Mouse (Mus musculus): ENCODE results near the gene Ikzf4. TPM values are rescaled to one million over a fixed set of nuclear protein-coding genes. Genes with fewer than 3 reads are reported as not detected.
"Not testable (repeated sequence)": the region's sequence is repeated elsewhere in the genome, so short reads cannot be mapped to it uniquely, and the experiment has no call there.

Gene Ikzf4
- polyA plus RNA-seq, 1 experiment from 2014 or later: 4.9 TPM

- ATAC-seq (ENCODE audit: low FRiP score); DNase-seq (ENCODE audit: low spot score); H3K36me3 ChIP-seq (ENCODE audit: control insufficient read depth, insufficient read depth, low read length); H3K9ac ChIP-seq (ENCODE audit: low read depth, low read length); H3K27me3 ChIP-seq (ENCODE audit: control insufficient read depth, insufficient read depth, low read length); H3K4me3 ChIP-seq (ENCODE audit: low read depth, low read length); H3K27ac ChIP-seq (ENCODE audit: low read depth, low read length); H3K4me2 ChIP-seq (replicated peaks; ENCODE audit: low read depth, low read length); H3K4me1 ChIP-seq (replicated peaks; ENCODE audit: control insufficient read depth, insufficient read depth, low read length); H3K9me3 ChIP-seq (ENCODE audit: control insufficient read depth, low read length): not testable (repeated sequence)
- 84% methylated on average over 5 of the region's 5 CpGs for WGBS
Observed at GRCm38 (mm10) chr10:128630306-128630705, 15.5 kb downstream of the Ikzf4 start.

GRCm38 (mm10) chr10:128629746-128630145 is 16.0 kb downstream of the Ikzf4 start:
- Histone ChIP-seq H3K27me3 (ENCODE audit: control insufficient read depth, insufficient read depth, low read length) (no peaks in the 10 kb centered on the region), H3K9ac (ENCODE audit: low read depth, low read length) (no peak overlapping the region), H3K36me3 (ENCODE audit: control insufficient read depth, insufficient read depth, low read length) (peaks cover 7% of the 10 kb centered on the region; the same call in 1 of the 2 replicates), H3K27ac (ENCODE audit: low read depth, low read length) (no peak overlapping the region), H3K4me1 (replicated peaks; ENCODE audit: control insufficient read depth, insufficient read depth, low read length) (0 out of 2 replicates have a peak, but pooled peaks cover 4% of the 10 kb centered on the region), H3K4me2 (replicated peaks; ENCODE audit: low read depth, low read length) (no peak overlapping the region), H3K9me3 (ENCODE audit: control insufficient read depth, low read length) (no peaks in the 10 kb centered on the region), H3K4me3 (ENCODE audit: low read depth, low read length) (no peak overlapping the region)
- WGBS: 68% methylated on average over 2 of the region's 2 CpGs
- ATAC-seq (ENCODE audit: low FRiP score): no peak
- no peak for DNase-seq (ENCODE audit: low spot score)

GRCm38 (mm10) chr10:128627398-128628317 is 18.1 kb downstream of the Ikzf4 start:
- Histone ChIP-seq H3K4me2 (replicated peaks; ENCODE audit: low read depth, low read length) (no peak overlapping the region), H3K4me3 (ENCODE audit: low read depth, low read length) (no peak overlapping the region)
- WGBS: 88% methylated on average over 10 of the region's 10 CpGs

GRCm38 (mm10) chr10:128626311-128627310 is 19.2 kb downstream of the Ikzf4 start, which contains the start of gene Rps26:
TSS of gene Rps26 (minus strand) at chr10:128626747.
- H3K27ac ChIP-seq (ENCODE audit: low read depth, low read length): no peak within 1 kb of the TSS; the same call in 1 of the 2 replicates
- WGBS: under 1% methylated on average over 40 of the region's 40 CpGs
- H3K4me1 ChIP-seq (replicated peaks; ENCODE audit: control insufficient read depth, insufficient read depth, low read length): 0 out of 2 replicates have a peak, but pooled peaks cover 4% of the 10 kb centered on the region
- ATAC-seq (ENCODE audit: low FRiP score) (peak; percentile 97), DNase-seq (ENCODE audit: low spot score) (peak; percentile 94)
- no peaks in the 10 kb centered on the region for H3K9me3 ChIP-seq (ENCODE audit: control insufficient read depth, low read length)
- H3K4me2 ChIP-seq (replicated peaks; ENCODE audit: low read depth, low read length): peak within 1 kb of the TSS; percentile 89
- peaks cover 6% of the 10 kb centered on the region for H3K36me3 ChIP-seq (ENCODE audit: control insufficient read depth, insufficient read depth, low read length)
- no peaks in the 10 kb centered on the region for H3K27me3 ChIP-seq (ENCODE audit: control insufficient read depth, insufficient read depth, low read length)
- H3K9ac ChIP-seq (ENCODE audit: low read depth, low read length): peak within 1 kb of the TSS; percentile 80
- peak within 1 kb of the TSS; percentile 72 for H3K4me3 ChIP-seq (ENCODE audit: low read depth, low read length)

More at GRCm38 (mm10) chr10:128627398-128628317, 18.1 kb downstream of the Ikzf4 start:
- Histone ChIP-seq H3K9ac (ENCODE audit: low read depth, low read length) (no peak overlapping the region), H3K9me3 (ENCODE audit: control insufficient read depth, low read length) (no peaks in the 10 kb centered on the region), H3K4me1 (replicated peaks; ENCODE audit: control insufficient read depth, insufficient read depth, low read length) (0 out of 2 replicates have a peak, but pooled peaks cover 4% of the 10 kb centered on the region), H3K27me3 (ENCODE audit: control insufficient read depth, insufficient read depth, low read length) (no peaks in the 10 kb centered on the region), H3K36me3 (ENCODE audit: control insufficient read depth, insufficient read depth, low read length) (peaks cover 6% of the 10 kb centered on the region), H3K27ac (ENCODE audit: low read depth, low read length) (no peak overlapping the region)
- ATAC-seq (ENCODE audit: low FRiP score) (no peak), DNase-seq (ENCODE audit: low spot score) (no peak)

- DNase-seq (ENCODE audit: low spot score): no peak
- H3K4me1 ChIP-seq (replicated peaks; ENCODE audit: control insufficient read depth, insufficient read depth, low read length): 0 out of 2 replicates have a peak, but pooled peaks cover 4% of the 10 kb centered on the region
Observed at GRCm38 (mm10) chr10:128625287-128625894, 20.4 kb downstream of the Ikzf4 start.

GRCm38 (mm10) chr10:128623106-128623613 is 22.6 kb downstream of the Ikzf4 start:
- H3K4me1 ChIP-seq (replicated peaks; ENCODE audit: control insufficient read depth, insufficient read depth, low read length); H3K4me3 ChIP-seq (ENCODE audit: low read depth, low read length); ATAC-seq (ENCODE audit: low FRiP score); H3K9ac ChIP-seq (ENCODE audit: low read depth, low read length); H3K9me3 ChIP-seq (ENCODE audit: control insufficient read depth, low read length); H3K27me3 ChIP-seq (ENCODE audit: control insufficient read depth, insufficient read depth, low read length); H3K36me3 ChIP-seq (ENCODE audit: control insufficient read depth, insufficient read depth, low read length); DNase-seq (ENCODE audit: low spot score); H3K27ac ChIP-seq (ENCODE audit: low read depth, low read length); H3K4me2 ChIP-seq (replicated peaks; ENCODE audit: low read depth, low read length): not testable (repeated sequence)
- 84% methylated on average over 4 of the region's 4 CpGs for WGBS

More at GRCm38 (mm10) chr10:128625287-128625894, 20.4 kb downstream of the Ikzf4 start:
- no peak overlapping the region for H3K27ac ChIP-seq (ENCODE audit: low read depth, low read length)
- ATAC-seq (ENCODE audit: low FRiP score): no peak
- H3K4me2 ChIP-seq (replicated peaks; ENCODE audit: low read depth, low read length): peak overlapping the region; percentile 89
- peak overlapping the region; percentile 72 for H3K4me3 ChIP-seq (ENCODE audit: low read depth, low read length)
- 52% methylated on average over 7 of the region's 7 CpGs for WGBS
- H3K9me3 ChIP-seq (ENCODE audit: control insufficient read depth, low read length): no peaks in the 10 kb centered on the region
- H3K36me3 ChIP-seq (ENCODE audit: control insufficient read depth, insufficient read depth, low read length): peaks cover 6% of the 10 kb centered on the region
- peak overlapping the region; percentile 80 for H3K9ac ChIP-seq (ENCODE audit: low read depth, low read length)
- H3K27me3 ChIP-seq (ENCODE audit: control insufficient read depth, insufficient read depth, low read length): no peaks in the 10 kb centered on the region

GRCm38 (mm10) chr10:128622702-128623101 is 23.1 kb downstream of the Ikzf4 start:
- peaks cover 6% of the 10 kb centered on the region for H3K36me3 ChIP-seq (ENCODE audit: control insufficient read depth, insufficient read depth, low read length)
- ATAC-seq (ENCODE audit: low FRiP score): no peak

More at GRCm38 (mm10) chr10:128622702-128623101, 23.1 kb downstream of the Ikzf4 start:
- H3K4me3 ChIP-seq (ENCODE audit: low read depth, low read length): no peak overlapping the region
- H3K4me2 ChIP-seq (replicated peaks; ENCODE audit: low read depth, low read length): no peak overlapping the region
- H3K9ac ChIP-seq (ENCODE audit: low read depth, low read length): no peak overlapping the region
- no peaks in the 10 kb centered on the region for H3K27me3 ChIP-seq (ENCODE audit: control insufficient read depth, insufficient read depth, low read length)
- H3K4me1 ChIP-seq (replicated peaks; ENCODE audit: control insufficient read depth, insufficient read depth, low read length): 0 out of 2 replicates have a peak, but pooled peaks cover 4% of the 10 kb centered on the region
- DNase-seq (ENCODE audit: low spot score): no peak
- H3K9me3 ChIP-seq (ENCODE audit: control insufficient read depth, low read length): no peaks in the 10 kb centered on the region
- no peak overlapping the region for H3K27ac ChIP-seq (ENCODE audit: low read depth, low read length)
- WGBS: 84% methylated on average over 4 of the region's 4 CpGs

Data from hindbrain, embryonic 11.5 days (tissue).